Mouse (Mus musculus): ENCODE results near the gene Olfr101. TPM values are rescaled to one million over a fixed set of nuclear protein-coding genes. Genes with fewer than 3 reads are reported as not detected.

Gene Olfr101
- polyA plus RNA-seq, 1 experiment from 2014 or later: not detected

DNA sequence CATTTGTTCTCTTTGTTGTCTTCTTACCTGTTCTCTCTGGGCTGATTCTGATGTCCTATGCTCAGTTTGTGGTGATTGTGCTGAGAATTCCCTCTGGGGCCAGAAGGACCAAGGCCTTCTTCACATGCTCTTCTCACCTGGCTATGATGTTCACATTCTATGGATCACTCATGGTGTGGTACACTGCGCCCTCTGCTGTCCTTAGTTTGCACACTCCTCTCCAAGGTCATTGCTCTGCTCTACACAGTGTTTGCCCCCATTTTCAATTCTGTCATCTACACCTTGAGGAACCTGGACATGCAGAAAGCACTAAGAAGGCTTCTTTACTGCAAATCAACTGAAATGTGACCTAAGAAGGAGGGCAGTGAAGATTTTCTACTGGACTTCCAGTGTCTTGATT lies 53.6 kb downstream of the Olfr101 start:
- no peak for ATAC-seq (ENCODE audit: insufficient number of reproducible peaks, low FRiP score, low TSS enrichment, low read depth)
- H3K27ac ChIP-seq: no peak overlapping the region

DNA sequence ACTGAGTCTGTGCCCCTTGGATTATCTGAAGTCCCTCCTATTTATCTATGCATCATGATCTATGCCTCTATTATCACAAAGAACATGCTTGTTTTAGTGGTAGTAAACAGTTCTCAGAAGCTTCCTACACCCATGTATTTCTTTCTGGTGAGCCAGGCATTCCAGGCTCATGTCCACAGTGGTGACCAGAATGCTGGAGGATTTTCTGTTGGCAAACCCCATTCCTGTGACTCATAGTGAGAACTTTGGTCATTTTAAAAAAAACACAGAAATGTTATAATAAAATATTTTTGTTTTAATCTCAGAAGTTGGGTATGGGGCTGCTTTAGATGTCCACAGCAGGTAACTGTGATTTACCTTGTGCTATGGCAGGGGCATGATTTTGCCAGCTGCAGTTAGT lies 54.7 kb downstream of the Olfr101 start:
- no peak for ATAC-seq (ENCODE audit: insufficient number of reproducible peaks, low FRiP score, low TSS enrichment, low read depth)

More for the DNA sequence above, 53.6 kb downstream of the Olfr101 start:
- Histone ChIP-seq H3K9ac (no peak overlapping the region), H3K36me3 (no peaks in the 10 kb centered on the region), H3K27me3 (no peaks in the 10 kb centered on the region), H3K4me3 (no peak overlapping the region), H3K4me2 (no peak overlapping the region), H3K4me1 (no peaks in the 10 kb centered on the region), H3K9me3 (no peaks in the 10 kb centered on the region)
- WGBS: 11% methylated on average over 1 of the region's 1 CpGs

More for the DNA sequence above, 54.7 kb downstream of the Olfr101 start:
- no peak overlapping the region for H3K27ac ChIP-seq
- no peaks in the 10 kb centered on the region for H3K9me3 ChIP-seq
- H3K4me3 ChIP-seq: no peak overlapping the region
- no peak overlapping the region for H3K4me2 ChIP-seq
- H3K36me3 ChIP-seq: no peaks in the 10 kb centered on the region
- H3K4me1 ChIP-seq: no peaks in the 10 kb centered on the region
- no peaks in the 10 kb centered on the region for H3K27me3 ChIP-seq
- no peak overlapping the region for H3K9ac ChIP-seq

Other genes starting within 250 kb of the Olfr101 start
- gene Olfr90, start 215.8 kb downstream of the Olfr101 start, polyA plus RNA-seq (2015; fragmentation: Nextera tagmentation; extraction: Ambion mirVana): not detected in 2 replicates
- not detected in 2 replicates for gene Olfr91, start 206.0 kb downstream of the Olfr101 start, polyA plus RNA-seq (2015; fragmentation: Nextera tagmentation; extraction: Ambion mirVana)
- not detected in 2 replicates for gene Olfr92, start 184.2 kb downstream of the Olfr101 start, polyA plus RNA-seq (2015; fragmentation: Nextera tagmentation; extraction: Ambion mirVana)
- not detected in 2 replicates for gene Olfr93, start 142.8 kb downstream of the Olfr101 start, polyA plus RNA-seq (2015; fragmentation: Nextera tagmentation; extraction: Ambion mirVana)
- gene Ubd, start 110.4 kb downstream of the Olfr101 start, polyA plus RNA-seq (2015; fragmentation: Nextera tagmentation; extraction: Ambion mirVana): not detected in 2 replicates
- 0.12 and 0.14 TPM in 2 replicates for gene Olfr94, start 103.3 kb downstream of the Olfr101 start, polyA plus RNA-seq (2015; fragmentation: Nextera tagmentation; extraction: Ambion mirVana)
- gene Olfr95, start 91.2 kb downstream of the Olfr101 start, polyA plus RNA-seq (2015; fragmentation: Nextera tagmentation; extraction: Ambion mirVana): not detected in 2 replicates
- gene Olfr96, start 84.2 kb downstream of the Olfr101 start, polyA plus RNA-seq (2015; fragmentation: Nextera tagmentation; extraction: Ambion mirVana): not detected in 2 replicates
- gene Olfr97, start 67.0 kb downstream of the Olfr101 start, polyA plus RNA-seq (2015; fragmentation: Nextera tagmentation; extraction: Ambion mirVana): not detected in 2 replicates
- gene Olfr98, start 40.6 kb downstream of the Olfr101 start, polyA plus RNA-seq (2015; fragmentation: Nextera tagmentation; extraction: Ambion mirVana): not detected in 2 replicates
- 1.9 and 3.3 TPM in 2 replicates for gene H2-M3, start 34.1 kb downstream of the Olfr101 start, polyA plus RNA-seq (2015; fragmentation: Nextera tagmentation; extraction: Ambion mirVana)
- gene Olfr99, start 20.9 kb downstream of the Olfr101 start, polyA plus RNA-seq (2015; fragmentation: Nextera tagmentation; extraction: Ambion mirVana): not detected in 2 replicates
- gene Olfr102, start 12.7 kb upstream of the Olfr101 start, polyA plus RNA-seq (2015; fragmentation: Nextera tagmentation; extraction: Ambion mirVana): not detected in 2 replicates
- gene Olfr103, start 35.4 kb upstream of the Olfr101 start, polyA plus RNA-seq (2015; fragmentation: Nextera tagmentation; extraction: Ambion mirVana): not detected in 2 replicates
- not detected in 2 replicates for gene Olfr104-ps, start 55.3 kb upstream of the Olfr101 start, polyA plus RNA-seq (2015; fragmentation: Nextera tagmentation; extraction: Ambion mirVana)
- gene Olfr105-ps, start 74.7 kb upstream of the Olfr101 start, polyA plus RNA-seq (2015; fragmentation: Nextera tagmentation; extraction: Ambion mirVana): not detected in 2 replicates
- gene Olfr106-ps, start 86.1 kb upstream of the Olfr101 start, polyA plus RNA-seq (2015; fragmentation: Nextera tagmentation; extraction: Ambion mirVana): not detected in 2 replicates
- not detected in 2 replicates for gene Olfr107, start 94.9 kb upstream of the Olfr101 start, polyA plus RNA-seq (2015; fragmentation: Nextera tagmentation; extraction: Ambion mirVana)
- not detected in 2 replicates for gene Olfr108, start 141.2 kb upstream of the Olfr101 start, polyA plus RNA-seq (2015; fragmentation: Nextera tagmentation; extraction: Ambion mirVana)
- not detected in 2 replicates for gene Olfr109, start 154.6 kb upstream of the Olfr101 start, polyA plus RNA-seq (2015; fragmentation: Nextera tagmentation; extraction: Ambion mirVana)
- gene H2-M2, start 179.2 kb upstream of the Olfr101 start, polyA plus RNA-seq (2015; fragmentation: Nextera tagmentation; extraction: Ambion mirVana): not detected in 2 replicates
- not detected in 2 replicates for gene Olfr110, start 188.2 kb upstream of the Olfr101 start, polyA plus RNA-seq (2015; fragmentation: Nextera tagmentation; extraction: Ambion mirVana)
- gene Olfr111, start 203.7 kb upstream of the Olfr101 start, polyA plus RNA-seq (2015; fragmentation: Nextera tagmentation; extraction: Ambion mirVana): not detected in 2 replicates

All from limb, embryonic 15.5 days (tissue).